Mouse (Mus musculus): ENCODE data around the gene Sost.
"Not testable (repeated sequence)": the region's sequence is repeated elsewhere in the genome, so short reads cannot be mapped to it uniquely, and the experiment has no call there.

Gene Sost

DNA sequence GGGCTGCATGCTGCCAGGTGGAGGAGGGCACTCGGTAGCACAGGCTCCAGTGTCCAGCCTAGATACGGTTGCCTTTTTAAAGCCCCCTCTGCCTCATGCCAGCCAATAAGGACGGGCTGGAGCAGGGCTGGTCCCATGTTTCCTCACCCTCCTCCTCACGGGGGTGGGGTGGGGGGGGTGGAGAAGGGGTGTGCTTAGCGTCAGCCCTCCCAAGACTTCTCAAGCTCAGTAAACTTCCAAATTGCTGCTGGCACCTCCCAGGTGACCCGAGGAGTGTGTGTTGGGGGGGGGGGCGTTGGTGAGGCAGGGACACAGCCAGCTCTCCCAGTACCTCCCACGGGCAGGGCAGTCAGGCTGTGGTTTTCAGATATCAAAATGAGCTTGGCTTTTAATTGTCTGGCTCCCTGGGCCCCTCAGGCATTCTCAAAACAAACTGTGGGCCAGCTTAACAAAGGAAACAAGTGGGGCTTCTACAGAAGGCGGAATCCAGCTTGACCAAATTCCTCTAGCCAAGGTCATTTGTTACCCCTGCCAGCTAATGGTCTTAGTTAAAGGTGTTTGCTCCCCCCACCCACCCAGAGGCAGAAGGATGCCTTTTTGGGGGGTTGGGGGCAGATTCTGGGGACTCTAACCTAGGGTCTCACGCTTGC, at the start of gene Sost:
TSS of gene Sost (minus strand) at position 51 of the 650 bp plus-strand sequence.
- DNase-seq, result no peak

DNA sequence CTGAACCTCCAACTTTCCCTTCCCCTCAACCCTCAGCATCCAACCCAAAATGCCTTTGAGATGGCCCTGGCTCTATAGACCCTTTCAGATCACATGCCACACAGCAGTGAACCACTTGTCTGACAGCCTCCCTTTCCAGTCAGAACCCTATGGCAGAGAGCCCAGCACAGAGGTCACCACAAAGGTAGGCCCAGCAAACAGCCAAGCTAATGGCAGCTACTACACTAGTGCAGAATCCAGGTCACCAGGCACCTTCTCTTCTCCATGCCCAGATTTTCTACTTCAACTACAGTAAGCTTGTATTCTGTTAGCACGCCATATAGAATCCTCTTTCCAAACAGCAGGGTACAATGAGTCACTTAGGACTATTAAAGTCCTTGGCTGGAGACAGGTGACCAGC, 49.3 kb upstream of the Sost start:
- DNase-seq, result no peak

DNA sequence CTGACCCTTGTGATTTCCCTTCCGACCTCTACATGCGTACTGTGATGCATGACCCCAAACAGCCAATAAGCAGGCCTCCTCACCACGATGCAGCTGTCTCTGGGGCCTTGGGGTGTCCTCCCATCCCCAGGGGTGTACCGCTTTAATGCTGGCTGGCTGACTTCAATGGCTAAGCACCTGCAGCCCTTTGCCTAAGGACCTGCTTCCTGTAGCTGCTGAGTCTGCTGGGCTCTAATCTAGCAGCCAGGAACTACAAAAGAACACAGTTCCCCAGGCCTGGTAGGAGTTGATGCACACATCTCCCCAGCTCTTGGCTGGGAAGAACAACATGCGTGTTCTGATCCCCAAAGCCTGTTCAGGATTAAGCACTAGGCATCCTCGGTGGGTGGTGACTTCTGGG, 48.7 kb upstream of the Sost start:
- no peak for DNase-seq

DNA sequence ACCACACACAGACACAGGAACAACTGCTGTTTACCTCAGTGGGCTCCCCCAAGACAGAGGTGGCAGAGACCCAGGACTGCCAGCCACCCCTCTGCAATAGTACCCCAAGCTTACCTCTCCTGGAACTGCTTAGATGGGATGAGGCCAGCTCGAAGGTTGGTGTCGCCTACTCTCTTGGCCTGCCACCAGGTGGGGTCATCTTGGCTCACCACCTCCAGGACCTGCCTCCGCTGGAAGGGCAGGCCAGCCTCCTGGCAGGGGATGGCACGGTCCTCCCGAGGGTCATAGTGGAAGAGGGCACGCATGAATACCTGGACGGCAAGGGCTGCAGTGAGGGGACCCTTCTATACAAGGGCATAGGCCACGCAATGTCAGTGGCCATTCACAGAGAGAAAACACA, 46.4 kb upstream of the Sost start:
- no peak for DNase-seq

DNA sequence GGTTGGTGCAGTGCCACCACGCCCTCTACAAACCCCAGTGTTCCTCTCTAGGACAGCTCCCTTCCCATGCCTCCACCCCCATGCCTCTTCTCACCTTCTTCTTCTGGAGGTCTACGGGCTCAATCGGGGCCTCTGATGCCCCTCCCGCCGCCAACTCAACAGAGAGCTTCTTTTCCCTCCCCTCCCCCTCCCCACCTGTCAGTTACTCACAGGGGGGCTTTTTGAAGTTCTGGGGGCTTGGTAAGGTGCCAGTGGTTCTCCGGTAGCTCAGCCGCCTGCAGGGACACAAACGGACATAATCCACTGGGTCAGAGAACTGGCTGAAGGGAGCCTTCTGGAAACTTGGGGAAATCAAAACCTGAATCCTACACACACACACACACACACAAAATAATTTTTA, 44.7 kb upstream of the Sost start:
- DNase-seq, result no peak

DNA sequence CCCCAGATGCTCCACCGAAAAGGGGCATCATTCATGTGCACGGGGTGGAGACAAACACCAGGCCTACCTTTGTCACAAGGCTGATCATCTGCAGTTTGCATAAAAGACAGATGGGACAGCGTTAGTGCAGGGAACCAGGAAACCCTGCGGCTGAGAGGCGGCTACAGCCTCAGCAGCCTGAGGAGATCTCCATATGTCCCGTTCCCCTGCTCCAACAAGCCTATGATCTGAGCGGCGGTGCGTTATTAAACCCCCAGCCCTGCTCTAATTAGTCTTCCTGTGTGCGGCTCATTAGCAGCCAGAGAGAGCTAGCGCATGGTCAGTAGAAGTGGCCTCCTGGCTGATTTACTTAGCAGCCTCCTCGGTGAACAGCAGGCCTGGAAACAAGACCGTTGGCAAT, 43.3 kb upstream of the Sost start:
- DNase-seq, result no peak

DNA sequence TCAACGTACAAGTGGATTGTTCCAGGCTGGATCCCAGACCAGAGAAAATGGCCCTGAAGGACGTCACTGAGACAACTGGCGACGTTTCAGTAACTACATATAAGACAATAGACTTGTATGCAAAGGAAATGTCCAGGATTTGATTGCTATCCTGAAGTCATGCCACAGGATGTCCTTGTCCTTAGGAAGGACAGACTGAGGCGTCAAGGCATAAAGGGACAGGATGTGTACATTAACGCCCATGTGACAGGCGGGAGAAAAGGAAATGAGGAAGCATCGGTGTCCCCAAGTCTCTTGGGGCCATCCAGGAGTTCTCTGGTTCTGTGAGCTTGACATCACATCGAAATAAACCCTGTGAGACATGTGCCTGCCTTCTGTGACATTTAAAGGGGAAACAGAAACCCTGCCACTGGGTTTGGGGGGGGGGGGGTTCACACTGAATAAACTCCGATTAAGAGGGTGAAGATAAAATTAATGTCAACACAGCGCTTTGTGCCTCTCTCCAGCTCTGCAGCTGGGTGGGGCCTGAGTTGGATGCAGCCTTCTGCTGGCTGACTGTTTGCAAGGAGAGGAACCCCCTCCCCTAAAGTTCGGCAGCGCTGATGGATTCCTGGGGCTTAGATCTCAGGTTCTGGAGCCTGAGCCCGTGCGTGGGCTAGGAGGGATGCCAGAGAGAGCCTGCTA, 42.3 kb upstream of the Sost start:
- no peak for DNase-seq

DNA sequence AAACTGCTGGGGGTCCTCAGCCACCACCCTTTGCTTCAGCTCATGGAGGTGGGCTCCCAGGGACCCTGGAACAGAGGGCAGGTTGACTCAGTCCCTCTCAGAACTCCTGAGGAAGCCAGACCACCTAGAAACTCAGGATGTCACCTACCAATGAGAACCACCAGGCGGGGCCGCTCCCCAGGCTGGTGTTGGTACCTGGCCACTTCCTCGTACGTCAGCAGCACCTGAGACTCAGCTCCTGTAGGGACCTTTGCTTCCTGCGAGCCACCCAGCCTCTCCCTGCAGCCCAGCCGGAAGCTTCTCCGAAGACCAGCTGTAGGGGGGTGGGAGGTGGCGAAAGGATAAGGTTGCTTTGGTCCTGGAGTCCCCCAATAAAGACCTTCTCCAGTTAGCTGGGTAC, 41.6 kb upstream of the Sost start:
- no peak for DNase-seq

DNA sequence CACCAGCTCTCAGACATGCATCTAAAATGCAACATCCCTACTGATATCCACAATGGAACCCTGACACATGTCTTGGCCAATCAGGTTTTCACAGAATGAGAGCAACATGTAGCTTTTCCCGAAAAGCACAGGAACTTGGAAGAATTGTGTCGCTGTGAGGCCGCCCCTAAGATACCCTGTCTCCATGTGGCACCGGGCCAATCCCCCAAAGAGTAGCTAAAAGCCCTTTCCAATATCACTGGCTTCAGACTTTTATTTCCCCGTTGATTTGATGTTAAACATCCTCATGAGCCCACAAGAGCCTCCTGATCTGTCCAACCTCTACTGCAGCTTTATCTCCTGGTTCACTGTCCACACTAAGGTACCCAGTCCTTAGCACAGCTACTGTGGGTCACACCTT, 39.9 kb upstream of the Sost start:
- DNase-seq, result no peak

DNA sequence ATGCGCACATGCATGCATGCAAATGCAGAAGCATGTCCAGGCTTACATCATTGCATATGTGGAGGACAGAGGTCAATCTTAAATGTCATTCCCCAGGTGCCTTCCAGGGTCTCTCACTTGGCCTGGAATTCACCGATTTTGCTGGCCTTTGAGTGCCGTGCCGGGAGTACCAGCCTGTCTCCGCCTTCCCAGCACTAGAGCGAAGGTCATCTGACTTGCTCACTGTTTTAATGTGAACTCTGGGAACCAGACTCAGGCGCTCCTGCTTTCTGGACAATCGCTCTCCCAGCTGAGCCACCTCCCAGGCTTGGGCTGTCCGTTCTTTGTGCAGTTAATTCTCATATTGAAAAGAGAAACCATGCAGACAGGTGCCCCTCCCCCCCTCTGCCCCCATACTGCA, 39.5 kb upstream of the Sost start:
- DNase-seq, result no peak

DNA sequence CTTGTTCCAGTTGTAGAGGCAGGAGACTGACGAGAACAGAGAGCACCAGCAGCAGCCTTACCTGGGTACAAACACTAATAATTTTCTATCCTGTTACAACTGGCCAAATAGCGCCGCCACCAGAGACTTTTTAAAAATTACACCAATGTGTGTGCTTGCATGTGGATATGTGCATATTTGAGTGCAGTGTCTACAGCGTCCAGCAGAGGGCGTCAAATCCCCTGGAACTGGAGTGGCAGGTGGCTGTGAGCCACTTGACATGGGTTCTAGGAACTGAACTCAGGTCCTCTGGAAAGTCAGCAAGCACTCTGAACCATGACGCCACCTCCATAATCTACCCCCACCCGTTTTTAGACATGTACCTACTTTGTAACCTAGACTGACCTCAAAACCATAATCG, 37.4 kb upstream of the Sost start:
- DNase-seq, result no peak

DNA sequence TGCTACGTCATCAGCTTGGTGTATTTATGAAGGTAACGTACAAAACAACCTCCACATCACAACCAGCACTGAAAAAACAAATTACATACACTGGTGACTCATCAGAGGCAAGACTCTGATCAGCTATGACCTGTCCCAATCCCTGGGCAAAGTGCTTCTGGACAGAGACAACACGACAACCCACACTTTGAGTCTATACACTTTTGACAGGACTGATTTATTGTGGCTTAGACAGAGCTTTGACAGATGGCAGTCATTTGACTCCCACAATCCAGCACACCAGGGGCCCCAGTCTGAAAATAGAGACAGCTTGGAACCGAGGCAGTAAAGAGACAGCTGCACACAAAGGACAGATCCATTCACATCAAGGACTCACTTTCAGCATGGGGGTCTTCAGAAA, 32.7 kb upstream of the Sost start:
- no peak for DNase-seq

DNA sequence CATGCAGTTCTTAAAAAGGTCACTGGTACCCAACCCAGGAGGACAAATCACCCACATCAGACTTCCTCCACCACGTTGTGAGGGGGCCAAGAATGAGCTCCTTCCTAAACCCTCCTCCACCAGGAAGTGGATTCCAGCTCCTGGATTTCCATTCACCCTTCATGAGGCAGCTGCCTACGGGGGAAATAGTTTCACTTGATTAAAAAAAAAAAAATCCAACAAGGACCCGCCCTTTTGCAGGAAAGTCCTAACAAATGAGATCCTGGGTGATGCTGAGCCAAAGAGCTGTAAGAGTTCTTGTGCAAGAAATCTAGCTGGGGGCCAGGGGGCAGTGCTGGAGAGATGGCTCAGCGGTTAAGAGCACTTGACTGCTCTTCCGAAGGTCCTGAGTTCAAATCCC, 31.4 kb upstream of the Sost start:
- no peak for DNase-seq

DNA sequence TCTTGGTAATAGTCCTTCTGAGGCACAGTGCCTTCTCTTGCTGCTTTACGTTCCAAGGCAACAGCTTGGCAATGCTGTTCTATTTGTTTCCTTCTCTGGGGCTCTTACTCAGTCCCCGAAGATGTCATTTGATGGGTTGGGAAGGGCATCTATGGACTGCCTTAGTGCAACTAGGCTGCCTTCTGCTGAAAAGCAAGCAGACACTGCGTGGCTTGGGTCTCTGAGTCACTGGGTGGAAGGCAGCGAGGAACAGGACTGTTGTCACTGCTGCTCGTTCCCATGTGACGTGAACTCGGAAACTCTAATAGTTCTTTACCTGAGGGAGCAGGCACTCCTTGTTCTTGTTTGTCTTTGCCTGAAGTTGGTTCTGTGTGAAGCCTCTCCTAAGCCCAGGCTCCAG, 29.1 kb upstream of the Sost start:
- DNase-seq, result no peak

DNA sequence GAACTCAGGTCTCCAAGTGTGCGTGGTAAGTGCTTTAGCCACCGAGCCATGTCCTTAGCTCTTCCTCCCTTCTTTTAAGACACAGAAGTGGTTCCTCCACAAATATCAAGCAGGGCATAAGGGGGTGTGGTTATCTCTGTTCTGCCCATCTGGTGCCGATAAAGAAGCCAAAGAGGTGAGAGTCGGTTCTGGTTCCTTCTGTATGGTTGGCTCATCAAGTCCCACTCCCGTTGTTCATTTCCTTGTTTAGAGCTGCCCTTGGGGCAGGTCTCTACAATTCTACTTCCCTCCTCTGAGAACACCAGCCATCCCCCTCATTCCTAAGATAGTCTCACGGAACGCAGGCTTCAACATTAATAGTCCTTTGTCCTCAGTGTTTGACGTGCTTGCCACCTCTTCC, 27.3 kb upstream of the Sost start:
- DNase-seq, result no peak

DNA sequence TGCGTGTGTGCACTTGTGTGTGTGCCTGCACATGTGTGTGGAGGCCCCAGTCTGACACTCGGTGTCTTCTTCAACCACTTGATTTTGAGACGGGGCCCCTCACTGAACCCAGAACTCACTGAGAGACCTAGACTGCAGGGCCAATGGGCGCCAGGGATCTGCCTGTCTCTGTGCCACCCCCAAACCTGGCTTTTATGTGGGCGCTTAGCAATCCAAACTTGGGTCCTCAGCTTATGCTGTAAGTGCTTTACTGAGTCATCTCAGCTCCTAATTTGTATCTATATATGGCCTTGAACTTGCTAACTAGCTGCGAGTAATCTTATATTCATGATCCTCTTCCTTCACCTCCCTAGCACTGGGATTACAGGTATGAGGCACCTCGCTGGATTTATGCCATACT, 25.6 kb upstream of the Sost start:
- no peak for DNase-seq

DNA sequence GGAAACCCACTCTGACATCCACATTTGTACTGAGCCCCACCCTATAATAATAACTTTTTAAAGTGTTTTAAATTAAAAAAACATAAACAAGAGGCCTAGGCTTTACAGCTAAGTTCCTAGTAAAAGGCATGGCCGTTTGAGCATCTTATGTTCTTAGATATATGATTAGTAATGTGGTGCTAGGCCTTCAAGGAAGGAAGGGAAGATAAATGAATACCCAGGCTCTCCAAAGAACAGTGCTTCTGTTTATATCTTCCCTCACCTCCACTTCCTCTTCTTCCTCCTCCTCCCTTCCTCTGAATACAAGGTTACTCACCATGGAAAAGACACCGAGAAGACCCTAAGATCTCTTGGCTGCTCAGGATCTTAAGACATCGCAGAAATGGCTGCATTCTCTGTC, 25.0 kb upstream of the Sost start:
- no peak for DNase-seq

DNA sequence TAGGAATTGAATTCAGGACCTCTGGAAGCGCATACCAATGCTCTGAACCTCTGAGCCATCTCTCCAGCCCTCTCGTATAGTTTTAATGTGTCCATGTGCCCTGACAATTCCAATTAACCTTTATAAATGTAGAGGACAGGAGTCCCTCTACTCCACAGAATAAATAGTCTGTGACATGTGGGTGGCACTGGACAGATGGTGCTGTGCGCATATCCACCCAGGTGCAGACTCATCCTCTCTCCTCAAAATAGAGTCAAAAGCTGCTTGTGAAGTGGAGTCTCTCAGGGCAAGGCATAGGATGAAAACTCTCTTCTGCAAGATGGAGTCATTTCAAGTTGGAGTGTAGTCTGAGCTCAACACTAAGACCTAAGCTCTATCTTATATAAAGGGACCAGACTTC, 23.4 kb upstream of the Sost start:
- DNase-seq, result no peak

DNA sequence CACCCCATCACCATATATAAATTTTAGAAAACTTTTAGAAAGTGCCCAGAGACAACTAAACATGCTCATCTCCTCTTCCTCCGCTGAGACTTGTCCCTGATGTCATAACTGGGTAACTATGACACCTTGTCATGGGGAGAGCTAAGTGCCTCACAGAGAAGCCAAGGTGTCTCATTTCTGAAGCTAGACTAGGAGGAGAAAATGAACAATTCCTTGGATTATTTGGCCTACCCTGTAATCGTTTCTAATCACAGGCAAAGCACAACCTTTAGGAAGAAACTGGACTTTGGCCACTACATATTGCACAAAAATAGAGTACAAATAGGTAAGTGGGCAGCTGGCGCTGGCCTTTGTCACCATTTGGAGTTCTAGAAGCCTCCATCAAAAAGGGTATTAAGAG, 20.1 kb upstream of the Sost start, which contains the start of gene Dusp3:
TSS of gene Dusp3 (minus strand) at position 101 of the 400 bp plus-strand sequence.
- DNase-seq, result no peak

DNA sequence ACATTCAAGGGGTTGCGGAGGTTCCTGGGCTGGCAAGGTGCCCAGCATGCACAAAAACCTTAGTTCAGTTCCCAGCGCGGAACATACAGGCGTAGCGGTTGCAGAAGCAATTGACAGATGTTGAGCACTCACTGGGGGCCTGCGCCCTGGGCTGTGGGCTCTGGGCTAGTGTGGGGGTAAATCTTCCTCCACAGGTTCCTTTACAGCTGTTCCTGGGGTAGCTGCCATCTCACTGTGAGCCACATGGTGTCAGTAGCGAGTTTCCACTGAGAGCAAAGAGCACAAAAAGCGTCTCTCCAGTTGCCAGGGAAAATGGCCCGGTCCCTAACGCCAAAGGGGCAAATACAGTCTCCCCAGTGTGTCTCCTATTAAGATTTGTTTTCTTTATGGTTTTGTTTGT, 19.2 kb upstream of the Sost start:
- DNase-seq, result peak; percentile 15 to 17

DNA sequence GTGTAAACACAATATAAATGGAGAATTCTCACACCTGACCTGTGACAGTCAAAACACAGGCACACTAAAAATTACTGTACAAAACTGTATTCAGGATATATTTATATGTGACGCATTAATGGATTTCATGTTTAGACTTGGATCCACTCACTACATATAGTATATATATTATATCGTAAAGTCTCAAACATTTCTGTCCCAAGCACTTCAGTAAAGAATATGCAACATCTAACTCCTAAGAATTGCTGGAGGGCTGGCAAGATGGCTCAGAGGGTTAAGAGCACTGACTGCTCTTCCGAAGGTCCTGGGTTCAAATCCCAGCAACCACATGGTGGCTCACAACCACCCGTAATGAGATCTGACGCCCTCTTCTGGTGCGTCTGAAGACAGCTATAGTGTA, 18.6 kb upstream of the Sost start:
- DNase-seq, result not testable (repeated sequence)

DNA sequence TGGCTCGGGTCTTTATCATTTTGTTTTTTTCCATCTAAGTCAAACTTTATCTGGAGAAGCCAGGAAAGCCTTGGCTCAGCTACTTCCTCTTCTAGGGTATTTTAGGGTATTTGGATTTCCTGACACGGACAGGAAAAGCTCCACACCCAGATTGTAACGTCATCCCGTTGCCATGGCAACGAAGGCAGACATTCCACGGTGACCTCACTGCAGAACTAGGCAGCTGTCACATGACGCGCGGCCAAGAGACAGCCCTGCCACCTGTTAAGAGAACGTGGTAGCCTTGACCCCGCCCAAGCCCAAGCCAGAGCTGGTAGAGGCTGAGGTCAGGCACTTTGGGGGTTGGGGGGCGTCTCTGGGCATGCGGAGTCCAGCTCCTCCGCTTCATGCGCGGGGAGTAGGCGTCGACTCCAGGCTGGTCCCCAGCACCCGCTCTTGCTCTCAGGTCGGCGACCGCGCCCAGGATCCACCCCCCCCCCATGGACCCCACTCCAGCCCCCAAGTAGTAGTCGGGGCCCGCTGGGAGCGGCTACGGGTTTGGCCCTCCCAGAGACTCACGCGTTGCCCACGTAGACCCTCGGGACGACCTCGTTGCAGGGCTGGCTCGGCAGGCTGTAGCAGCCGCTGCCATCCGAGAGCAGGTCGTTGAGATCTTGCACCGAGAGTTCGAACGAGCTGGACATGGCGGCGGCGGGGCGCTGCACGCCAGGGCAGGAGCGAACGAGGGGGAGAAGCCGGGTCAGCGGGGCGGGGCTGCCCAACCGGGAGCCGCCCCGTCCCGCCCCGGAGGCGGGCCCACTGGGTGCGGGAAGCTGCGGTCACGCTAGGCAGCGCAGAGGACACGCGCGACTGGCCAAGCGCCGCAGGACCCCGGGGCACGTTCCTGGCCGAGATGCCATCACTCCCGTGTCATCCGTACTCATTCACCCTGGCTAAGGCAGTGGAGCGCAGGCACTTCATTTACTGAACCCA, 17.5 kb upstream of the Sost start, which contains the start of gene Cfap97d1:
TSS of gene Cfap97d1 (plus strand) at position 226 of the 972 bp plus-strand sequence.
- peak; percentile 38 to 52 for DNase-seq

DNA sequence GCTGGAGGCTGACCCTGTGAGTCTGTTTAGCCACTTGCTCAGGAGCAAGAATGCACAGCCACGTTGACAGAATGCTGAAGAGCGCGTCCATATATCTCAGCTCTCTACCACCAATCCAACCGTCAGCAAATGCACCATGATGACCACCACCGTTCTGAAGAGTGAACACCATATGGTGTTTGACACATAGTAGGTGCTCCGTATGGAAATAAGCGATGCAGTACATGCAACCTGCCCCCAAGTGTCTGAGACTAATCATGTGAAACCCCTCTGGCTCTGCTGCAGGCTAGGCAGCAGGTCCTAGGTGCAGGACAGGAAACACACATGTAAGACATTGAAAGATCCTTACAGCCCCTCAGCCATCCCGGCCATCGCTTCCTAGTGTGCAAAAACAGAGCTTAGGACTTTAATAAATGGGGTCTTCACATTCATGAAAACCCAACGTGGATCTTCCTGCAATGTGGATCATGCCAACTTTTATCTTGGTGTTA, 16.7 kb upstream of the Sost start:
- no peak for DNase-seq

All from thymus, adult 18-20 months (tissue).